Mouse (Mus musculus) lung, embryonic 14.5 days (tissue): ENCODE data around the gene Tns1. TPM values are rescaled to one million over a fixed set of nuclear protein-coding genes. Genes with fewer than 3 reads are reported as not detected.

Experiments used
- ATAC-seq: fragments of 200-750 bp; cut with Nextera tagmentation; 2 replicates; pipeline ENCODE4 v1.8.0; 2017; ENCODE audit warnings: mild to moderate bottlenecking, moderate TSS enrichment, moderate library complexity; ENCODE audit not compliant: insufficient read depth
- DNase-seq: peaks from one replicate; pipeline ENCODE4 v3.0.0-alpha.2; 2015
- H3K27ac ChIP-seq: fragments of 300-500 bp; sonication (generic); 2 replicates; pipeline ENCODE4 v1.5.1; 2014; ENCODE audit warnings: low read depth, mild to moderate bottlenecking, moderate library complexity
- H3K27me3 ChIP-seq: fragments of 300-500 bp; sonication (generic); 2 replicates; pipeline ENCODE4 v1.6.1; 2014; ENCODE audit warnings: low read length, control low read depth; ENCODE audit not compliant: insufficient read depth
- H3K36me3 ChIP-seq: fragments of 300-500 bp; sonication (generic); 2 replicates; pipeline ENCODE4 v1.6.1; 2014; ENCODE audit warnings: control low read depth; ENCODE audit not compliant: insufficient read depth
- H3K4me1 ChIP-seq: fragments of 300-500 bp; sonication (generic); 2 replicates; pipeline ENCODE4 v1.6.1; 2014; ENCODE audit warnings: antibody characterized with exemption, control low read depth; ENCODE audit not compliant: insufficient read depth
- H3K4me2 ChIP-seq: fragments of 300-500 bp; sonication (generic); 2 replicates; pipeline ENCODE4 v1.6.1; 2014; ENCODE audit warnings: mild to moderate bottlenecking
- H3K4me3 ChIP-seq: fragments of 300-500 bp; sonication (generic); 2 replicates; pipeline ENCODE4 v1.5.1; 2014; ENCODE audit warnings: low read depth, low read length
- H3K9ac ChIP-seq: fragments of 300-500 bp; sonication (generic); 2 replicates; pipeline ENCODE4 v1.6.1; 2014
- H3K9me3 ChIP-seq: fragments of 300-500 bp; sonication (generic); 2 replicates; pipeline ENCODE4 v1.6.1; 2016; ENCODE audit warnings: low read depth, low read length, control low read depth
- CTCF ChIP-seq: IDR thresholded peaks from 2 replicates; pipeline ENCODE4 v1.5.1; 2016; ENCODE audit warnings: antibody characterized with exemption, low read depth
- WGBS: fragments of 180-500 bp; shearing (Covaris S2); extraction: QIAGEN DNeasy Blood & Tissue Kit; methylation state at CpG from one replicate; pipeline ENCODE4 v1.1.7; 2014; 5-methylcytosine and 5-hydroxymethylcytosine counted together
- polyA plus RNA-seq: library from polyadenylated mRNA; unstranded; fragments of >200 nt; fragmentation: Nextera tagmentation; extraction: Ambion mirVana; gene quantifications from 2 replicates; pipeline ENCODE4 v1.2.1, GENCODE M21; 2014

Tns1 gene
- polyA plus RNA-seq, 1 experiment from 2014 or later, result 95.2 TPM

GRCm38 (mm10) chr1:73920701-73921100 is 203.5 kb downstream of the Tns1 start:
- 94% methylated on average over 8 of the region's 8 CpGs for WGBS
- H3K27me3 ChIP-seq, result no peaks in the 10 kb centered on the region
- no peak overlapping the region for H3K4me2 ChIP-seq
- no peak overlapping the region for H3K9ac ChIP-seq
- H3K4me3 ChIP-seq, result no peak overlapping the region
- ATAC-seq (no peak), DNase-seq (no peak)
- TF ChIP-seq CTCF, result no peak
- peaks cover 98% of the 10 kb centered on the region for H3K36me3 ChIP-seq
- H3K4me1 ChIP-seq, result no peaks in the 10 kb centered on the region
- no peaks in the 10 kb centered on the region for H3K9me3 ChIP-seq
- no peak overlapping the region for H3K27ac ChIP-seq

GRCm38 (mm10) chr1:73919909-73920308 is 204.3 kb downstream of the Tns1 start:
- DNase-seq (no peak), ATAC-seq (no peak)
- TF ChIP-seq CTCF, result no peak
- Histone ChIP-seq H3K36me3 (peaks cover 98% of the 10 kb centered on the region), H3K27me3 (no peaks in the 10 kb centered on the region), H3K4me1 (no peaks in the 10 kb centered on the region), H3K9me3 (no peaks in the 10 kb centered on the region), H3K27ac (no peak overlapping the region), H3K9ac (no peak overlapping the region), H3K4me2 (no peak overlapping the region), H3K4me3 (no peak overlapping the region)
- WGBS, result 70% methylated on average over 3 of the region's 3 CpGs

- Histone ChIP-seq H3K27me3 (no peaks in the 10 kb centered on the region), H3K27ac (no peak overlapping the region), H3K4me2 (no peak overlapping the region), H3K9ac (no peak overlapping the region), H3K9me3 (no peaks in the 10 kb centered on the region), H3K4me1 (no peaks in the 10 kb centered on the region), H3K36me3 (peaks cover 97% of the 10 kb centered on the region), H3K4me3 (no peak overlapping the region)
- WGBS, result 80% methylated on average over 11 of the region's 11 CpGs
- DNase-seq (no peak), ATAC-seq (no peak)
- TF ChIP-seq CTCF, result no peak
These were observed 206.2 kb downstream of the Tns1 start for GRCm38 (mm10) chr1:73918001-73918400.

GRCm38 (mm10) chr1:73916298-73916697 is 208.0 kb downstream of the Tns1 start:
- no peak overlapping the region for H3K27ac ChIP-seq
- no peaks in the 10 kb centered on the region for H3K27me3 ChIP-seq
- H3K9ac ChIP-seq, result no peak overlapping the region
- DNase-seq (no peak), ATAC-seq (no peak)
- no peak overlapping the region for H3K4me3 ChIP-seq
- no peaks in the 10 kb centered on the region for H3K9me3 ChIP-seq
- H3K4me1 ChIP-seq, result no peaks in the 10 kb centered on the region
- 96% methylated on average over 1 of the region's 1 CpGs for WGBS
- H3K36me3 ChIP-seq, result peaks cover 95% of the 10 kb centered on the region
- no peak for TF ChIP-seq CTCF
- H3K4me2 ChIP-seq, result no peak overlapping the region

GRCm38 (mm10) chr1:73915218-73916070 is 208.8 kb downstream of the Tns1 start:
- Histone ChIP-seq H3K9me3 (no peaks in the 10 kb centered on the region), H3K36me3 (peaks cover 87% of the 10 kb centered on the region), H3K27ac (no peak overlapping the region), H3K27me3 (no peaks in the 10 kb centered on the region), H3K4me1 (no peaks in the 10 kb centered on the region), H3K9ac (no peak overlapping the region), H3K4me2 (no peak overlapping the region), H3K4me3 (no peak overlapping the region)
- WGBS, result 54% methylated on average over 8 of the region's 8 CpGs
- no peak for TF ChIP-seq CTCF
- DNase-seq, result no peak
- ATAC-seq, result no peak

- Histone ChIP-seq H3K27me3 (no peaks in the 10 kb centered on the region), H3K27ac (no peak overlapping the region), H3K4me2 (no peak overlapping the region), H3K9me3 (no peaks in the 10 kb centered on the region), H3K36me3 (peaks cover 74% of the 10 kb centered on the region), H3K9ac (no peak overlapping the region), H3K4me1 (no peaks in the 10 kb centered on the region), H3K4me3 (no peak overlapping the region)
- WGBS, result 31% methylated on average over 9 of the region's 9 CpGs
- DNase-seq (peak; percentile 70), ATAC-seq (peak; percentile 62; the same call in 1 of the 2 replicates)
- no peak for TF ChIP-seq CTCF
These were observed 210.2 kb downstream of the Tns1 start for GRCm38 (mm10) chr1:73914076-73914475.

GRCm38 (mm10) chr1:73913071-73914005 is 210.9 kb downstream of the Tns1 start:
- Histone ChIP-seq H3K27me3 (no peaks in the 10 kb centered on the region), H3K9me3 (no peaks in the 10 kb centered on the region), H3K4me3 (no peak overlapping the region), H3K9ac (no peak overlapping the region), H3K4me1 (no peaks in the 10 kb centered on the region), H3K27ac (no peak overlapping the region), H3K4me2 (no peak overlapping the region), H3K36me3 (peaks cover 67% of the 10 kb centered on the region)
- ATAC-seq, result 0 out of 2 replicates have a peak, but pooled peaks have one; percentile 2
- no peak for DNase-seq
- WGBS, result 73% methylated on average over 19 of the region's 19 CpGs
- no peak for TF ChIP-seq CTCF
